Mouse (Mus musculus): ENCODE measurements around the gene Wdr31.
"Not testable (repeated sequence)": the region's sequence is repeated elsewhere in the genome, so short reads cannot be mapped to it uniquely, and the experiment has no call there.

The Wdr31 gene

DNA sequence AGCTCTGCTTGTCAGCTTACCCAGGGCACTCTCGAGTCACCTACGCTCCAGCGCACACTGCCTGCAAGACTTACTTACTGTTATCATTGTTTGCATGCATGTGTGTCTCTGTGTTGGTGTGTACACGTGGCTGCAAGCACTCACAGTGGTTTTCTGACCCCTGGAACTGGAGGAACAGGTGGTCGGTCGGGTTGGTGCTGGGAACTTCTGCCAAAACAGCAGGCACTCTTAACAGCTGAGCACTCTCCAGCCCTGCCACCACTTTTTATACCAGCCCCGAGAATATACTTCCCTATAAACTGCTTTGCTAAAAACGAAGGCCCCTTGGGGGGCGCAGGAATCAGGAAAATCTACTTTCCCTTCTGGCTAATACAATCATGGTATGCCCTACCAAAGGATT is 23.5 kb upstream of the Wdr31 start:
- no peak for DNase-seq

DNA sequence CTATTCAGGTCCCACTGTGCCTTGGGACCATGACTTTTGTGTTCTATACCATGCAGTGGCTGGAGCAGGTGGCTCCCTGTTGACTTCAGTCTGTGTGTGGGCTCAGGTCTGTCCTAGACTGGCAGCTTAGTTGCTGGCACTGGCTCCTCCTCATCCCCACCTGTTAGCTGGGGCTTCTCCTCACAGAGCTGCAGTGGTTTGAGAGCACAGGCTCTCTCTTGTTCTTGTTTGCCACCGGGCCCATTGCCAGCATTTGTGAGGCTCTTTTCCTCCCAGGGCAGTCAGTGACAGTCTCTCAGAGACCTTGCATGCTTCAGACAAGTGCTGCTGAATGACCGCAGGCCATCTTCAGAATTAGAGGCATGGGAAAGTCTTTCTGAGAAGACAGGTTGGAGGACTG is 22.0 kb upstream of the Wdr31 start:
- no peak for DNase-seq

DNA sequence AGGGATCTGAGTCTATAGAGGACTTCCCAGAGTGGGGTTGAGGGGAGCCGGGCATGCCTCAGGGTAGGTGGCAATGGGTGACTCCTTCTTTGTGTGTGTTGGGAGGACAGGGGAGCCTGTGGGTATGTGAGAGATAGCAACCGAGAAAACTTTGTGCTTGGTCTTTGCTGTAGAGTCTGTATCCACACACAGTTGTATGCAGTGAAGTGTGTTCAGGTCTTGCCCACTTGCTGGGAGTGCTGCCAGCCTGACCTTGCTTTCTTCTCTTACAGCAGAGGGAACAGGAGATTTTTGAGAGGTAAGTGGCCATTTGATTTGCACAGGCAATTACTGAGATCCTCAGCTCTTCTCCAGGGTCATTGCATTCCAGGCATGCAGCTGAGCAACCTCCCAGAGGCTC is 17.2 kb upstream of the Wdr31 start:
- DNase-seq = no peak

DNA sequence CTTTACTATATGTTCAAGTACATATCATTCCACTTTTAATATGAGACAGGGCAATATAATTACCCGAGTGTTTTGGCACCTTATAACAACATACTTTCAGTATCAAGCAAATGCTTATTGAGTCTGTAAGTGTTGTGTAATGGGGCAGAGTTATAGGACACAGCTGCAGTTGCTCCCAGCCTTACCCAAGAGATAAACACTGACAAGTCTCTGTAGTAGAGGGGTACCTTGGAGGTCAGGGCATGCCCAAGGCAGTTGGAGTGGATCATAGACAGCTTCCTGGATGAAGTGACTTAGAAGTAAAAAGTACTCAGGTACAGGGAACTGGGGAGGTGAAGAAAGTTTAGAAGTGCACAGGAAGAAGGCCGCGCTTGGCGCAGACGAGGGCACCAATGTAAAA is 16.5 kb upstream of the Wdr31 start:
- DNase-seq = no peak

DNA sequence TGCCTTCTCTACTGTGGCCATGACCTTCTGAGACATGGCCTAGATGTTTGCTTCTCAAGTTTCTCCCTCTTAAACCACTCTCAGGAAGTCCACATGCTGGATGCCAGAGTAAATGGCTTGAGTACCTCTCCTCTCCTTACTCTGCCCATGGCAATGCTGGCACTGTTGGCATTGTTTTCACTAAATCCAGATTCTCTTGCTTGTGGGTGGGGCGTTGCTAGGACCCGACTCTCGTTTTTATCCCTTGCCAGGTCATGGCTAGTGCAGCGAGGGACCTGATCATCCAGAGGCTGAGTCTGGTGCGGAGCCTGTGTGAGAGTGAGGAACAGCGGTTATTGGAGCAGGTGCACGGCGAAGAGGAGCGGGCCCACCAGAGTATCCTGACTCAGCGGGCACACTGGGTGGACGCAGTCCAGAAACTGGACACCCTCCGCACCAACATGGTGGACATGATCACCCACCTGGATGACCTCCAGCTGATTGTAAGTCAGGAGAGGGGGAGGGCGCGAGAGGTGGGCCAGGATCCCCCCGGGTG is 15.5 kb upstream of the Wdr31 start:
- DNase-seq = no peak

DNA sequence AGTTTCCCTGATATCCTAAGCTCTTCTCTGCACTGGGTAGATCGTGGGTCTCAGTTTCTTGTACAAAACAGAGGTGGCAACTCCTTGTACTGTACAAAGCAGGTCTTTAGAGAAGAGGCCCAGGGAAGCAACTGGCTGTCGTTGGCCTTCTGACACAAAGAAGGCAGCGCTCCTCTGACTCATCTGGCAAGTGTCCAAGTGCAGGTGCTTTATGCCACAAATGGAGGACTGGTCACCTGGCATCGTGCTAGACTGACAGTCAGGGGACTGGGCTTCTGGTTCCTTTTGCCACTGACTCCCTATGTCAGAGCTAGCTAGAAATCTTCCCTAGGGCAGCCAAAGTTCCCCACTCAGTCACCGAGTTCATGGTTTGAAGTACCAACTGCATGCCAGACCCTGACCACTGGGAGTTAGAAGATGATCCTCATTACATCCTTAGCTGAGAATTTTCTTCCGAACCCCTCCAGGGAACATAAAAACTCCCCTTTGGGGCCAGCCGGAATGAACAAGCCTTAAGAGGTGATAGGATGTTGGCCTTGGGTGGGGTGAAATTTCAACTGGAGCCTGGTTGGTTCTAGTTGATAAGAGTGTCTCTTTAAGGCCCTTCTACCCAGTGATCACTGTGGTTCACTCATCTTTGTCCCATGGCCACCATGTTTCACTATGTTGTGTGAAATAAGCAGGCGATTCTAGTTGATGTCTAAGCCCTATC is 14.9 kb upstream of the Wdr31 start:
- DNase-seq = no peak

DNA sequence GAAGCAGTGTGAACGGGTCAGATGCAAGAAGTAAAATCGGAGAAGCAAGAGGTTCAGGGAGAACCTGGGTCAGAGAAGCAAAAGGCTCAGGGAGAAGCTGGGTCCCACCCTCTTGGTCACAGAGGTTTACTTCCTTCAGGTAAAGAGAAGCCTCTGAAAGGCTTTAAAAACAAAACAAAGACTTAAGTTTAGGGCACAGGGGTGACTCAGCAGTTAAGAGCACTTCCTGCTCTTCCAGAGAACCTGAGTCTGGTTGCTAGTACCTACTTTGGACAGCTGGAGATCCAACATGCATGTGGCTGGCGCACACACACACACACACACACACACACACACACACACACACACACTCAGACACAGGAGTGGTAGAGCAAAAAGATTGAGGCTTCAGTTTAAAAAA is 14.2 kb upstream of the Wdr31 start:
- DNase-seq = no peak

DNA sequence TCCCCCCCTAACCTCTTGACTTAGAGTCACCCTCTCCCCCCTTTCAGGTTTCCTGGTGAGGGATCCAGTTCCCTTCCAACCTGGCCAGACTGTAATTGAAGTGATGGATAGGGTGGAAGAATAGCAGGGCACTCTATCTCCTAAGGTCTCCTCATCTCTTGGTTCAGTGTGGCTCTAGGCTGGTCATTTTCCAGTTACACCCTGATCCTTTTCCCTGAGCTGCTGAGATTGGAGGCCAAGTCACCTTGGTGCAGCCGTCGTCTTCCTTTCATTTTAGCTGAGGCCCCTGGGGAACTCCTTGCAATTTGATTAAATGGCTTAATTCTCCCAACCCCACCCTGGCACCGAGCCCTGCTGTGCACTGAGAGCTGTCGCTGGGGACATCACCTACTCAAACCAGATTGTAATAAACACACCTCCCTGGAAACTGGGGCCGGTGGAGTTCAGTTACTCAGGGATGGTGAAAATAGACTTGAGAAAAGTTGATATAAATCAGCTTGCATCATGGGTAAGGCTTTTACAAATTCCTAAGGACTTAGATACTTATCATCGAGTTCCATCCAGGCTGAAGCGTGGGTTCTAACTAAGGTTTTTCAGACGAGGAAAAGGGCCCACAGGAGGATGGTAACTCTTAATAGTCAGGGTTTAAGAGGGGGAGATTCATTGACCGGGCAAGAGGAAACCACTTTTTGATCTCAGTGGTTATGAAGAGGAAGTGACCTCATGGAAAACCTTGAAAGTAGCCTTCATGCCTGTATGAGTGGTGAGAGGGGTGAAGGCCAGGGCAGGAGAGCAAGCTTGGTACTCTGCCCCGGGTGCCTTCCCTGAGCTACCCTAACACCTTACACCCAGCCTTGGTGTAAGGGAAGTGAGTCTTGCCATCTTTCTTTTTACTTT is 10.3 kb upstream of the Wdr31 start:
- DNase-seq = peak; percentile 37

DNA sequence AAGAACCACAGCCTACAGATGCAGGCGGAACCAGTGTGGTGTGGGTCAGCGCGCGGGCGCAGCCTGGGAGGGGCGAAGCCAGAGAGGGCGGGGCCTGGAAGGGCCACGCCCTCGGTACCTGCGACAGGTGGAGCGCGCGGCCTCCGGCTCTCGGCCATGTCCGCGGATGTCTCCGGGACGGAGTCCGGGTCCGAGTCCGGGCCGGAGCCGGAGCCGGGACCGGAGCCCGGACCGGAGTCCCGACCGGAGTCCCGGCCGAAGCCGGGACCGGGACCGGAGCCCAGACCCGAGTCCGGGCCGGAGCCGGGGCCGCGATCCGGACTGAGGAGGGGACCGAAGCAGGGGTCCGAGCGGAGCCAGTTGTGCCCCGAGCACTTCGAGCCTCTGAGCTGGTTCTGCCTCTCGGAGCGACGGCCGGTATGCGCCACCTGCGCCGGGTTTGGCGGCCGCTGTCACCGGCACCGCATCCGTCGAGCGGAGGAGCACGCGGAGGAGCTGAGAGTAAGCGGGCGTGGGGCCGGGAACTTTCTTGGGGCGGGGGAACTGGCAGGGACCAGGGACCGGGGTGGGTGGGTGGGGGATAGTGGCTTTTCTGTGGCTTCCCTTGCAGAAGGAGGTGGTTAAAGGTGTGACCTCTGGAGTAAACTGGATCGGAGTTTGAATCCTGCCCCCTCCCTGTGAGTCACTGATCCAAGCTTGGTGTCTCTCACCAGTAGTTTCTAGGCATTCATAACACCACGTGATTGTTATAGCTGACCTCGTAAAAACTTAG is 9.4 kb upstream of the Wdr31 start, which contains the start of gene Bspry:
Bspry (plus strand) TSS at position 117 of the 772 bp plus-strand sequence.
- DNase-seq = peak; percentile 80

DNA sequence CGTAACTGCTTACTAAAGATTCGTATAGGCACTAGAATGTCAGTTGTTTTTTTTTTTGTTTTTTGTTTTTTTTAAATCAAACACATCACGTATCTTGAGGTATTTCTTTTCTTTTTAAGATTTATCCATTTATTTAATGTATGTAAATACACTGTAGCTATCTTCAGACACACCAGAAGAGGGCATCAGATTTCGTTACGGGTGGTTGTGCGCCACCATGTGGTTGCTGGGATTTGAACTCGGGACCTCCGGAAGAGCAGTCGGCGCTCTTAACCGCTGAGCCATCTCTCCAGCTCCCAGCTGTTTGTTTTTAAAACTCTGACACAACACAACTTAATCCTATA is 8.9 kb upstream of the Wdr31 start:
- DNase-seq = not testable (repeated sequence)

DNA sequence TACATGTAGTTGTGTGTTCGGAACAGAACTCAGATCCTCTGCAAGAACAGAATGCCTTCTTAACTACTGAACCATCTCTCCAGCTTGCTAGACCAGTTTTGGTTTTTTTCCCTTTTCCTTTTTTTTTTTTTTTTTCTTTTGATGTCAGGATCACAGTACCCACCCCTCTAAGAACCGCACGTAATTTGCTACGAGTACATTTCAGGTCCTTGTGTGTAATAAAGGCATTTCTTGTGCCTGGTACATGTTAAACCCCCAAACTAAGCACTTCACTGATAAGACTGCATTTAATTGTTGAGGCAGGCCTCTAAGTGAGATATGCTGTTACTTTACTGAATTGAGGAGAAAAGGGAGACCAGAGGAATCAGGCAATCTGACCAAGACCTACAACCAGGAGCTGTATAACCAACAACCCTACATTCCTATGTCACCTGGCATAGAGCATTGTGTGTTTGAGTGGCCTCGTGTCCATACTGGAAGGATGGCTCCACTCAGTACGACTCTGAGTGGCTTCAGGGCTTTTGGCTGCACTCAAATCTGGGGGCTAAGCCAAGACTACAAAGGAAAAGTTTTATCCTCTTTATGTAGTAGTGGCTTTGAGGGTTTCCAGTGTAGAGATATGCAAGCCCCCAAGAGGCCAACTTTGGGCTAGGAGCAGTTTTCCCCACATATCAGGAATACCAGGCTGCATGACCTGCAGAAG is 7.0 kb upstream of the Wdr31 start:
- DNase-seq = no peak

DNA sequence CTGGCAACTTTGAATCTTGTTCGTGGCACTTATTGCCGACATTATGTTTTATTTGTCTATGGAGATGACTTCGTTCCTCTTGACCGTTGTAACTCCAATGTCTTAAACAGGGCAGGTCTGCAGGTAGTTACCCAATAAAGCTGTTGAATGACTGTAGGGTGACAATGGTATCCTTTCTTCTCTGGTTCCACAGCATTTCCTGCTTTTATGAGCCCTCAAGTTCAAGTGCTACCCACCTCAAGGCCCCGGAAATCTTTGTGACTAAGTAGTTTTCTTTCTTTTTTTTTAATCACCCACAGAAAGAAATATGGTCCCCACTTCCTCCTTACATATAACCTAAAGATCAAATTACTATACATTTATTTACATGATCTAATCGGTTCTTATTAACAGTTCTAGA is 5.1 kb upstream of the Wdr31 start:
- no peak for DNase-seq

DNA sequence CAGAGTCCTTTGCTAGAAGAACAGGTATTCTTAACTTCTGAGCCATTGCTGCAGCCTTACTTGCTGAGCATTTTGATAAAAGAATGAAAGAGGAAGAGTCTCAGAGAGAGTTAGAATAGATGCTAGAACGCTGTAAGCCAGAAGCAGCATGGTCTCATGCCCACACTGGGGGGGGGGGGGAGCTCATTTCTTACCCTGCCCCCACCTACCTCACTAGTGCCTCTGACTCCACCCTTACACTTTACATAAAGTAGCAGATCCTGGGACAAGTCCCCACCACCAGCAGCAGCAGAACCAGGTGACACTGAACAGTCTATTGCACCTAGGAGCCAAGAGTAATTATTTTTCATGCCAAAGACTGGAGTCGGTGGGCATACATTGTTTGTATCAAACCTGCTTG is 4.4 kb upstream of the Wdr31 start:
- no peak for DNase-seq

DNA sequence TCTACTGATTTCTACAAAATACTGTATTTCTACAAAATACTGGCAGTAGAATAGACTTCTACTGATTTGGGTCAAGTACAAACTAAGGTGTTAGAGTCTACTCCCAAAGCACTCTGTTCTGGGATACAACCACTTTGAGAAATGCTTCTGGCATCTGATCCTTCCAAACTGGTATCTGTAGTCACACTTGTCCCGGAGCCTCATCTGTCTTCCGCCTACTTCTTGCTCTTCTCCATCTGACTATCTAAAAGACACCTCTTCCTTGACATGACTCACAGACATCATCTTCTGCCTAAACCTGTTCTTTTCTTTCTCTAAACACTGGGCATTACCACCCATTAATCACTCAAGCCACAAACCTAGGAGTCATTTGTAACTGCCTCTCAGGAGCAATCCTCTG is 1.4 kb upstream of the Wdr31 start:
- DNase-seq = no peak

DNA sequence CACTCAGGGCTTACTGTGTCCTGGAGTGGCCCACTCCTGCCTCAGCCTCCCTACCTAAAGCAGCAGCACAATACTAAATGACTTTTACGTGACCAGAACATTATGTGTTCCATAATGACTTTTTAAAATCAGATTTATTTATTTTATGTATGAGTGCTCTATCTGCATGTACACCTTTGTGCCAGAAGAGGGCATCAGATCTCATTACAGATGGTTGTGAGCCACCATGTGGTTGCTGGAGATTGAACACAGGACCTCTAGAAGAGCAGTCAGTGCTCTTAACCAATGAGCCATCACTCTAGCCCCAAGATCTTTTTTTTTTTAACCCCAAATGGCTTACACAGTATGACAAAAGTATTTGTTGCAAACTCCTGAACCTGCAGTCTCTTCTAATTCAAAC is 2.5 kb downstream of the Wdr31 start:
- DNase-seq = no peak

DNA sequence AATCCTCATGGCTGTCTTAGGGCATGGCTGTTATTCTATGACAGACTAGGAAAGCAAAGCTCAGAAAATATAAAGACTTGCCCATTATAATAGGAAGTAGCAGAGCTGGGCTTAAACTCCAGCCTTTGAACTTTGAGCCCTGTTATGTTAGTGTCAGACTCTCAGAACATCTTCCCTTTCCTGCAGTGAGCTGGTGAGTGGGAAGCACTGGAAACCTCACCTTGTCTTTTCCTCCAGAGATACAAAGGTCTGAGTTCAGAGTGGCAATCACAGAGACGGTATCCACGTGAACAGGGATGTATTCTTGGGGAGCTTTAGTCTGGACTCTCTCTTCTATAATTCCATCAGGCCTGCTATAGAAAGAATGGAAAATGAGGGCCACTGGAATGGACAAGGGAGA is 7.6 kb downstream of the Wdr31 start:
- no peak for DNase-seq

DNA sequence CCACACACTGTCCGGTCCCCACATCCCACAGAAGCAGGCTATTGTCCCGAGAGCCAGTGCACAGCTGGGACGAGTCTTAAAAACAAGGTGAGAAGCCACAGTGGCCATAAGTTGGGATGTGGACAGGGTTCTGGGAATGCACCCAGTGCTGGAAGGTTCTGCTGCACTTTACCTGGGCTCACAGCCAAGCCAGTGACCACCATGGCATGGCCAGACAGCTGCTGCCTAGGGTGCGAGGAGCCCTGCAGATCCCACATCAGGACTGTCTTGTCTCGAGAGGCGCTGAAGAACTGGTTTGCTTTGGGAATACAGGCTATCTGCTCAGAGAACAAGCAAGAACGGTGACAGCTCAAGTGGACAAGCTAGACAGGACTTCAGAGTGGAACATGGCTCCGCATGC is 10.3 kb downstream of the Wdr31 start:
- no peak for DNase-seq

DNA sequence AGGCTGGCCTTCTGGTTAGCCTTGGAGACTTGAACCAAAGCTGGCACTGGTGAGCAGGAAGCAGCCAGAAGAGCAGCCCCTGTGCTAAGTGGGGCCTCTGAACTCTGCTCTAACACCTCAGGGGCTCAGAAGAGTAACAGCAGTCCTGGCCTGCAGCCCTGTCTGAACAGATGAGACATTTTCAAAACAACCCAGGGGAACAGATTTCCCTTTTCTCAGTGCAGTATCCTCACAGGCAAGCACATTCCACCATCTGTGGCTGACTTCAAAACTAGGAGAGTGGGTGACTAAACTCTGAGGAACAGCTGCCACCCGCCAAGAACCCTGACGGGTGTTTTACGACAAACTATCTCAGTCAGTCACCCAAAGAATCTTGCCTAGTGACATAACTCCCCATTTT is 11.6 kb downstream of the Wdr31 start:
- DNase-seq = no peak

DNA sequence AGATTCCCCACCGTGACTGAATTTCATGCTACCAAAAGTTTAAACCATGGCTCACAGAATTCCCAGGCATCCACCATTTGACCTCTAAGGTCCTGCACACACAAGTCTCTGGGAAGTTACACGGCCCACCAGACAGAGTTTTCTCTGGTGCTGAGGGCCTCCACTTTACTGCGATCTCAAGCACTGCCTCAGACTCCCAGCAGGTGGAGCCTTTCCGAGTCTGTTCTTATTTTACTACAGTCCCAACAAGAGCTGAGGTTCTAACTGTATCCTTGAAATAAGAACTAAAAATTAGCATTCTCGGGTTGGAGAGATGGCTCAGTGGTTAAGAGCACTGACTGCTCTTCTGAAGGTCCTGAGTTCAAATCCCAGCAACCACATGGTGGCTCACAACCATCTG is 15.7 kb downstream of the Wdr31 start:
- DNase-seq = peak; percentile 59

DNA sequence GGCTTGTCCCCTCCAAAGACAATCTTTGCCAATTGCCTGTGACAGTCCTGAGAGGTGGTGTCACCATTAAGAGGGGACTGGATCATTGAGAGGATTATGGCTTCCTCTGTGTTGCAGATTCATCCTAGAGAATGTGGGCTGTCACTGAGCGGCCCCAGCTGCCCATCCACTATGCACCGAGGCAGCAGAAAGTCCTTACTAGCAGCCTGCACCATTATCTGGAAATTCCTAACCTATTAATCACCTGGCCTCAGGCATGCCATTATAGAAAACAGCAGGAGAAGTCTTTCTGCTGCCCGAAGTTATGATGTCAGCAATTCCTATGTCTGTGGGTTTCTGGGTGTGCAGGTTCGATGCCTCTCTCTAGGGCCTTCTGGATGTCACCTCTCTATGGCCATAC is 29.7 kb downstream of the Wdr31 start:
- no peak for DNase-seq

DNA sequence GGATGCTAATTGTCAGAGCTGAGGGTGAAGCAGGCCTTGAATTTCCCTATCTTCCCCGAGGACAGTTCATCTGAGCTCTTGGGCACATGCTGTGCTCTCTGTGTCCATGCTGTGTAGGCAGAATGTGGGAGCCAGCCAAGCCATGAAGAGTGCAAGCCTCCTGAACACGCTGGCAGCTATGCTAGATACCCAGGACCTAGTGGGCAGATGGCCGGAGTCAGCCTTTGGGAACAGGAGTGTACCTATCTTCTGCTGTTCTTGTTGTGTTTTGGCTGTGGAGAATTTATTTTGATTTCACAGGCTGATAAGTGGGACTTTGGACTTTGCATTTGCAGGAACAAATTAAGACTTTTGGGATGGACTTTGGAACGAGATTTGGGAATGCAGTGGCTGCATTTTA is 30.2 kb downstream of the Wdr31 start:
- DNase-seq = peak; percentile 69

DNA sequence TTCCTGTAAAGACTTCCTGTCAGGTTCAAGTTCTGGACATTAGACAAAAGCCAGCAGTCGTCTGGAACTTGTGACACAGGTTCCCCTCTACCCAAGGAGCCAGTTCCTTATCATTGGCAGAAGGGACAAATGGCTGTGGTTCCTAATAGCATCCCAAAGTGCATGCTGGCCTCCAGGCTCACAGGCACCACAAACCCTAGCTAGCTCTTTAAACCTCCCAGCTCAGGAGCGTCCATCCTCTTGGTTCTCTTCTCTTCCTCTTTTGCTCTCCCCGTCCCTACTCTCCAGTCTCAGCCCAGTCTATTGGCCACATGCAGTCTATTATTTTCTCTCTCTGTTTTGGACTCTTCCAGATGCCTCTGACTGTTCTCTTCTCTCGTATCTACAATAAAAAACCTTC is 30.9 kb downstream of the Wdr31 start:
- DNase-seq = no peak

DNA sequence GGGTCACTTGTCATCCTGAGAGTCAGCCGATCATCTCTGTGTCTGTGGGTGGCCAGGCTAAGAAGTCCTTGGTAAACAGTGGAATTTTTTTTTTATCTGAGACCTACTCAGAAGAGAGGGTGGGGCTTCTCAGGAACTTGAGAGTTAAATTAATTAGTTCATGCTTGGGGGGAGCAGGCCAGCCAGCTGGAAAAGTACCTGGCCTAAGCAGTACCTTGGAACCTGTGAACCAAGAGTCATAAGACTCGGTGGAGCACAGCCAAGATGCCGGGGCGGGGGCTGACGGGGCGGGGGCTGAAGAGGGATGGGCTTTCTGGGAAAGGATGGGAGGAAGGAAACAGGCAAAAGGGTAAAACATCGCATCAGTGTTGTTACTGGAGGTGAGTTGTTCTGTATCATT is 32.8 kb downstream of the Wdr31 start:
- DNase-seq = peak; percentile 69

Data from kidney, adult 18-20 months (tissue).